Mouse (Mus musculus): ENCODE results near the gene Parvb. TPM values are rescaled to one million over a fixed set of nuclear protein-coding genes. Genes with fewer than 3 reads are reported as not detected.

The Parvb gene
- total and polyA plus RNA-seq, 2 experiments from 2014 or later: 6.2 to 9.5 TPM

- peaks cover 11% of the 10 kb centered on the region for H3K4me1 ChIP-seq (ENCODE audit: insufficient read depth, low read length)
These were observed 120.3 kb downstream of the Parvb start for GRCm38 (mm10) chr15:84351915-84352844.

GRCm38 (mm10) chr15:84355081-84355480, 123.2 kb downstream of the Parvb start:
- peaks cover 11% of the 10 kb centered on the region for H3K4me1 ChIP-seq (ENCODE audit: insufficient read depth, low read length)
- TF ChIP-seq CTCF (IDR thresholded peaks at IDR 0.05; ENCODE audit: low read depth): no peak
- H3K4me3 ChIP-seq (ENCODE audit: low read length): no peak overlapping the region
- no peaks in the 10 kb centered on the region for H3K36me3 ChIP-seq (ENCODE audit: insufficient read depth, low read length)
- H3K9me3 ChIP-seq (ENCODE audit: low read length): no peaks in the 10 kb centered on the region
- H3K4me2 ChIP-seq (ENCODE audit: low read depth, low read length): no peak overlapping the region
- ATAC-seq (no peak), DNase-seq (ENCODE audit: low spot score) (no peak)
- 80% methylated on average over 5 of the region's 5 CpGs for WGBS
- no peak overlapping the region for H3K27ac ChIP-seq
- no peaks in the 10 kb centered on the region for H3K27me3 ChIP-seq (ENCODE audit: insufficient read depth, low read length)
- H3K9ac ChIP-seq (replicated peaks; ENCODE audit: low read length): no peak overlapping the region

More at GRCm38 (mm10) chr15:84351915-84352844, 120.3 kb downstream of the Parvb start:
- Histone ChIP-seq H3K4me3 (ENCODE audit: low read length) (no peak overlapping the region), H3K9ac (replicated peaks; ENCODE audit: low read length) (no peak overlapping the region), H3K27ac (peak overlapping the region; percentile 62), H3K4me2 (ENCODE audit: low read depth, low read length) (no peak overlapping the region), H3K9me3 (ENCODE audit: low read length) (no peaks in the 10 kb centered on the region), H3K36me3 (ENCODE audit: insufficient read depth, low read length) (no peaks in the 10 kb centered on the region), H3K27me3 (ENCODE audit: insufficient read depth, low read length) (no peaks in the 10 kb centered on the region)
- no peak for TF ChIP-seq CTCF (IDR thresholded peaks at IDR 0.05; ENCODE audit: low read depth)
- DNase-seq (ENCODE audit: low spot score) (peak; percentile 75), ATAC-seq (peak; percentile 56)
- 49% methylated on average over 21 of the region's 21 CpGs for WGBS

GRCm38 (mm10) chr15:84364746-84365145, 132.9 kb downstream of the Parvb start:
- H3K27me3 ChIP-seq (ENCODE audit: insufficient read depth, low read length): no peaks in the 10 kb centered on the region
- peaks cover 8% of the 10 kb centered on the region for H3K4me1 ChIP-seq (ENCODE audit: insufficient read depth, low read length)
- no peak overlapping the region for H3K9ac ChIP-seq (replicated peaks; ENCODE audit: low read length)
- TF ChIP-seq CTCF (IDR thresholded peaks at IDR 0.05; ENCODE audit: low read depth): no peak
- DNase-seq (ENCODE audit: low spot score) (no peak), ATAC-seq (no peak)
- WGBS: 70% methylated on average over 3 of the region's 3 CpGs
- no peak overlapping the region for H3K27ac ChIP-seq
- no peak overlapping the region for H3K4me2 ChIP-seq (ENCODE audit: low read depth, low read length)
- no peak overlapping the region for H3K4me3 ChIP-seq (ENCODE audit: low read length)
- H3K9me3 ChIP-seq (ENCODE audit: low read length): no peaks in the 10 kb centered on the region
- no peaks in the 10 kb centered on the region for H3K36me3 ChIP-seq (ENCODE audit: insufficient read depth, low read length)

Other genes starting within 250 kb of the Parvb start
- gene Efcab6, start 166.7 kb upstream of the Parvb start, total RNA-seq (2014; rRNA removed): 0.52 and 6.8 TPM in 2 replicates
- 0.42 and 1.6 TPM in 2 replicates for gene Efcab6, start 166.7 kb upstream of the Parvb start, polyA plus RNA-seq (2015; fragmentation: Nextera tagmentation; extraction: Ambion mirVana)
- 248 and 251 TPM in 2 replicates for gene Sult4a1, start 126.3 kb upstream of the Parvb start, total RNA-seq (2014; rRNA removed)
- gene Sult4a1, start 126.3 kb upstream of the Parvb start, polyA plus RNA-seq (2015; fragmentation: Nextera tagmentation; extraction: Ambion mirVana): 155 TPM in 2 replicates
- not detected in 2 replicates for gene Pnpla5, start 108.9 kb upstream of the Parvb start, total RNA-seq (2014; rRNA removed)
- gene Pnpla5, start 108.9 kb upstream of the Parvb start, polyA plus RNA-seq (2015; fragmentation: Nextera tagmentation; extraction: Ambion mirVana): not detected in 2 replicates
- gene Pnpla3, start 64.2 kb upstream of the Parvb start, total RNA-seq (2014; rRNA removed): 7.4 and 15.4 TPM in 2 replicates
- 6.2 and 7.9 TPM in 2 replicates for gene Pnpla3, start 64.2 kb upstream of the Parvb start, polyA plus RNA-seq (2015; fragmentation: Nextera tagmentation; extraction: Ambion mirVana)
- 28.0 and 30.9 TPM in 2 replicates for gene Samm50, start 39.8 kb upstream of the Parvb start, total RNA-seq (2014; rRNA removed)
- gene Samm50, start 39.8 kb upstream of the Parvb start, polyA plus RNA-seq (2015; fragmentation: Nextera tagmentation; extraction: Ambion mirVana): 92.3 and 93.6 TPM in 2 replicates
- gene Parvg, start 92.0 kb downstream of the Parvb start, total RNA-seq (2014; rRNA removed): 1.1 and 1.4 TPM in 2 replicates
- 1.8 and 1.9 TPM in 2 replicates for gene Parvg, start 92.0 kb downstream of the Parvb start, polyA plus RNA-seq (2015; fragmentation: Nextera tagmentation; extraction: Ambion mirVana)
- gene Shisal1, start 215.1 kb downstream of the Parvb start, total RNA-seq (2014; rRNA removed): 46.5 and 51.1 TPM in 2 replicates
- gene Shisal1, start 215.1 kb downstream of the Parvb start, polyA plus RNA-seq (2015; fragmentation: Nextera tagmentation; extraction: Ambion mirVana): 12.6 and 14.6 TPM in 2 replicates

Measured in hindbrain, postnatal 0 days (tissue).